6 mouse cellular contexts compared by ENCODE assay signal in genomic region chr14:118511715-118512114, GRCm38 (mm10).
A peak's percentile ranks its signal among the peaks of the same experiment; 100 is the strongest.
DNase-seq lines count a peak whose midpoint lies in the region; ATAC-seq lines count a peak whose summit lies in the region.
"Not testable (repeated sequence)": the region's sequence is repeated elsewhere in the genome, so short reads cannot be mapped to it uniquely, and the experiment has no call there.

No protein-coding gene starts in this region.

- H3K4me3 ChIP-seq in ES-E14 (ENCODE audit: insufficient read depth in 1 of 2, low read depth in 1 of 2, low read length in 2 of 2, poor library complexity in 1 of 2, severe bottlenecking in 1 of 2): peak overlapping the region; percentile 20 to 40; a peak in 1 of 4 replicates

- in situ Hi-C loops in ES-E14 (cut with MboI; ENCODE audit: low sequenced_read_pairs in 2 of 2, unreplicated experiment in 2 of 2): not testable (repeated sequence)

- H3K27ac ChIP-seq in ES-E14 (ENCODE audit: insufficient read depth, low read depth, low read length, poor library complexity, severe bottlenecking): not testable (repeated sequence)

- H3K4me1 ChIP-seq in ES-E14 (ENCODE audit: control insufficient read depth in 2 of 2, insufficient read depth in 2 of 2, low read length in 2 of 2, poor library complexity in 1 of 2): not testable (repeated sequence)

- peaks cover 26% of the 10 kb centered on the region for H3K36me3 ChIP-seq in ES-E14 (ENCODE audit: control insufficient read depth, insufficient read depth, low read length, poor library complexity, severe bottlenecking)

- not testable (repeated sequence) for H3K9ac ChIP-seq in ES-E14 (ENCODE audit: insufficient read depth, low read depth, low read length, poor library complexity, severe bottlenecking)

- not testable (repeated sequence) for H3K9me3 ChIP-seq in ES-E14 (ENCODE audit: control insufficient read depth, insufficient read depth, low read depth, low read length)

- ATAC-seq in common myeloid progenitor, adult 5-6 weeks (replicated peaks; ENCODE audit: low read depth, poor library complexity, severe bottlenecking): 0 out of 2 replicates have a peak, but pooled peaks have one; percentile 19
- ATAC-seq in granulocyte monocyte progenitor cell, adult 5-6 weeks (replicated peaks; ENCODE audit: poor library complexity, severe bottlenecking): peak; percentile 52
- ATAC-seq in megakaryocyte progenitor cell, adult 5-6 weeks (replicated peaks; ENCODE audit: poor library complexity): peak; percentile 56
- 0 out of 2 replicates have a peak, but pooled peaks have one; percentile 31 for ATAC-seq in monocyte, adult 5-6 weeks (replicated peaks; ENCODE audit: insufficient number of reproducible peaks, low FRiP score, low TSS enrichment, poor library complexity, severe bottlenecking)

- DNase-seq in ES-E14 (ENCODE audit: low read depth, low spot score): not testable (repeated sequence)
- peak; percentile 37 for DNase-seq in R1 (ENCODE audit: low read depth, low spot score)
